Mouse (Mus musculus): ENCODE measurements around the gene Stpg2. TPM values are rescaled to one million over a fixed set of nuclear protein-coding genes. Genes with fewer than 3 reads are reported as not detected.

Gene Stpg2
- total and polyA plus RNA-seq, 3 experiments, result not detected

Other genes starting within 250 kb of the Stpg2 start
- gene Rap1gds1, start 130.5 kb upstream of the Stpg2 start, total RNA-seq (2012; rRNA removed), result 21.4 and 24.4 TPM in 2 replicates
- gene Rap1gds1, start 130.5 kb upstream of the Stpg2 start, total RNA-seq (2014; rRNA removed), result 23.6 and 26.3 TPM in 2 replicates
- 30.6 and 36.7 TPM in 2 replicates for gene Rap1gds1, start 130.5 kb upstream of the Stpg2 start, polyA plus RNA-seq (2012; ENCODE audit: insufficient read length, low read depth)